Mouse (Mus musculus) mature B cell (primary cell): ENCODE data around the gene Adra2c.

Experiments used
- in situ Hi-C: fragments of 300-500 bp; cut with MboI; formaldehyde crosslinking; loops from 2 replicates; pipeline ENCODE4 v1.14.3; 2019

Adra2c gene

DNA sequence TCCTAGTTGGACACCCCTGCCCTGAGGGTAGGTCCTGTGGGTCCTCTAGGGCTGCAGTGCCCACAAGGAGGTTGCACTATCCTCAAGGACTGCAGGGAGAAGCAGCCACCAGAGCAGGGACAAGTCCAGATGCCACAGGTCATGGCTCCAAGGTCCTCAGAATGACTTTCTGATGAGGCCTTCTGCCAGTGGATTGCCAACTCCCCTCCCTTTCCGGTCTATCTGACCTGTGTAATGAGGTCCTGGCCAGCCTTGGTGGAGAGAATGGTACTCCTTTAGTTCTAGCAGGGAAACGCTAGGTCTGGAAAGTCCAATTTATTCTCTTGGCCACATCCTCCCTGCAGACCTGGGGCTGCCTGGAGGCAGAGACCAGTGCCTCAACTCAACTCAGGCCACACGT is at the start of gene Adra2c:
Gene Adra2c (plus strand): TSS at position 301 of the 400 bp plus-strand sequence.
- in situ Hi-C loops: no loop called here

DNA sequence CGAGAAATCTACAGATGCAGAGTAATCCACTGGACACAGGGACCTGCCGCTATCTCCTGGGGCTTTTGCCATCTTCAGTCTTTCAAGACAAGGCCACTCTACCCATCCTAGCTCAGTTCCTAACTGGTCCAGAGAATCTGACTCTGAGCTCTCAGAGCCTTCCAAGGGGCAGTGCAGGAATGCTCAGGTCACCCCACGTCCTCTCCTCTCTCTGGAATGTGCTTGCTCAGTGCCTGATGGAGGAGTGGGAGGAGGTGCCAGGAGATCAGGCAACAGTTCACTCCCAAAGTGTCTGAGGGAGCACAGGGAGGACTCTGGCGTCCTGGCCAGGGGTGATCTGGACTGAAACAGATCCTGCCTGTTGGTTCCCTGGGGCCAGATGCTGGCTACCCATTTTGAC is 45.0 kb upstream of the Adra2c start:
- in situ Hi-C loops: no loop called here

DNA sequence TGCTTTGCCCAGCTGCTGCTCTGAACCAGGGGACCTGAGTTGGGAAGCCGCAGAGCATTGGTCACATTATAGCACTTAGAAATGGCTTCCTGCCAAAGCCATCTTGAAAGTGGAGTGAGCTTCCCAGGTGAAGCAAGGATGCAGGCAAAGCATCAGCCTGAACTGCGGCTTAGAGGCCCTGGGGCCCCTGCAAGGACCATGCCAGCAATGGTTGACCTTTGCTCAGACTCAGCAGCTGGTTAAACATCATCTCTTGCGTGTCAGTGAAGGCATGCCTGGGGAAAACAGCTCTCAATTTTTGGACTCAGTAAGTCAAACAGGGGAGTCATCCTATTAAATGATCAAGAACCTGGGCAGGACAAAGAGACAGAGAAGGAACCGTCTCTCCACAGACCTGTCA is 40.4 kb upstream of the Adra2c start:
- in situ Hi-C loops: no loop called here

DNA sequence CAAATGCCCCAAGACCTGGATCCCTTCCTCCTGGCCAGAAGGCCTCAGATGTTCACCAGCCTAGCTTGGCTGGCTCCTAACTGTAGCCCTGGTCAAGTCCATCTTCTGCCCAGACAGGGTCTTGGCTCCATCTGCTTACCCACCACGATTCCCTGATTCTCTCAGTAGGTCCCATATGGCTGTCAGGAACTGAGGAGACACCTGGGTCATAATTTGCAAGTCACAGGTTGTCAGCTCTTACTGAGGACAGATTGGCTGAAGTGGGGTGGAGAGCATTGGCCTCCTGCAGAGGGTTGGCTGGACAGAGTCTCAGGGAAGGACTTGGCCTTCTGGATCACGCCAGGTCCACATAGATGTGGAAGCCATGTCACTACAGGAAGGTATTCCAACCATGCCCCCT is 39.5 kb upstream of the Adra2c start:
- in situ Hi-C loops: no loop called here

DNA sequence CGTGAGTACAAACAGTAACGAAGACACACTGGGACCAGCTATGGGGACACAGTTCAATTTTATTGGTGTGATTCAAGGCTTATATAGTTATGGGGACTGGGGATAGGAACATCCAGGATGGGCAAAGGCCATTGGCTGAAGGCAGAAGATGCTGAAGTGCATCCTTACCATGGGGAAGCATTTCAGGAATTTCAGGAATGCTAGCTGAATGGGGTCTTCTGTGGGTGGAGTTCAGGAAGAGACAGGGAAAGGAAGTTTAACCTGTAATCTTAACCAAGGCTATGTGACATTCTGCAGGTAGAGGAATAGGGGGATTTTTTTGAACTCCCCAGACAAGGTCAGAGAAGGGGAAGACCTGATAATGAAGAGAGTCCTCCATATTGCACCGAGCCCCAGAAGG is 36.6 kb upstream of the Adra2c start:
- in situ Hi-C loops: no loop called here

DNA sequence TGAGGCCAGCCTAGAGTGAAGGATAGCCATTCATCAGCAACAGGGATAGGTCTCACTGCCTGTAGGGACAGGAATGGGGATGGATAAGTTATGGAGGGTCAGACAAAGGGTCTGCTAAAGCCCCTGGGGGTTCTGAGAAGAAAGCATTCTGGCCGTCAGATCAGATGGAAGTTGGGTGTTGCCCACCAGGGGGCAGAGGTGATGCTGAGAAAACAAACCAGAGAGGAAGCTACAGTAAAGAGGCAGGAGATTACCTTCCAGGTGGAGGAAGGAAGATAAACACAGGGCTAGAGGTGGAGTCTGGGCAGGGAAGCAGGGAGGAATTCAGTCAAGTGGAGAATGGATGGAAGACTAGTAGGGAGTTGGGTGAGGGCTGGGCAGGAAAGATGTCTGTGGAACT is 33.9 kb upstream of the Adra2c start:
- in situ Hi-C loops: no loop called here

DNA sequence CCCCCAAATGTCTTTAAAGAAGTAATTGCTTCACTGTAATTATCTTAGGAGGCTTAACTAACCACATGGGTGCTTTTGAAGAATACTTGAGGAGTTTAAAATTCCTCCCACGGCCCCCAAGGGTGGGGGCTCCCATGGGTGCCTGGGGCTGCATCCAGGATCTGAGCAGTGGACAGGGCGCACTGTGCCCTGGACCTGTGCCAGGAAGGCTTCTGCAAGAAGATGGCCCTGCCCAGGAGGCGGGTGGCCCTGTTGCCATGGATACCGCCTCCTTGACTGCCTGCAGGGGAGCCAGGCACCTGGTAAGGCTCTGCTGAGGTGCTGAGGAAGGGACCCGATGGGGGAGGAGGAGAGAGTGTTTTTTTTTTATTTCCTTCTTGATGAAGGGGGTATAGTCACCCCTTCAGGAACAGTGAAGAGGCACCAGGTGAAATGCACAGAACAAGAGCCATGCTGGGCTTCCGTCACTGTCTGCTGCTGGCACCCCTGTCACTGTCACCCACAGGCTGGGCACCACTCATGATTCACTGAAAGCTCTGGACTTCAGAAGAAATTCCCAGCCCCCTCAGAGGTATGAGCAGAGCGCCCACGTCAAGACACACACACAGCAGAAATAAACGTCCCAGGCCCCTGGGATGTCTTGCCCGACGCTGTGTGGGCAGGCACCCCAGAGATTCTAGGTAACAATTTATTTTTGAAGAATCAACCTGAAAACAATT is 32.4 kb upstream of the Adra2c start:
- in situ Hi-C loops: no loop called here

DNA sequence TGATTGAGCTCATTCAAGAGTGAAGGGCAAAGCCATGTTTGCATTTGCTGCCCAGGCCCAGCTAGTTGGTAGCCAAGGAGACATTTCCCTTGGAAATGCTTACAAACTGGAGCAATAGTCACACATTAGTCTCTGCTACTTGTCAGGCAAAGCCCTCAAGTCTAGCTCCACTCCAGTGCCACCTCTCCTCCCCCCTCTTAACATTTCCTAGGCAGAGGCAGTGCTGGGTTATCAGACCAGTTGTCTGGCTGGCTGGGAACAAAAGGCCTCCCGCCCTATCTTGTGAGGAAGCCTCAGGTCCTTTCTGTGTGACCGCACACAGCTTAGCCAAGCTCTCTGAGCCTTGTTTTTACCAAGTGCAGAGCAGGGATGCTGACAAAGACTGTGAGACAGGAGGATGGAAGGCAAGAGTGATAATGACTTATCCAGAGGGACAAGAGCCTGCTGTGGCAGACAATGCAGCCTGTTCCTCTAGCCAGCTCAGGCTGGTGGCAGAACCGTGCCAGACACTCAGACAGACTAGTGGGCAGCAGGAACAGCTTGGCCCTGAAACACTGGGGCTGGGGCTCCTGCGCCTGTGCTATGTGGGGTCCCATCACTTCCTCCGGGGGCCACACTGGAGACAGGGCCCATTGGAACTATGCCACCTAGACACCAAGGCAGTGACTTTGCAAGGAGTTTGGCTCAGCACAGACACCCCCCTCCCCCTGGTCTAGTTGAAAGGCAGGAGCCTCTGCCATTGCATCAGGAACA is 23.0 kb upstream of the Adra2c start:
- in situ Hi-C loops: no loop called here

DNA sequence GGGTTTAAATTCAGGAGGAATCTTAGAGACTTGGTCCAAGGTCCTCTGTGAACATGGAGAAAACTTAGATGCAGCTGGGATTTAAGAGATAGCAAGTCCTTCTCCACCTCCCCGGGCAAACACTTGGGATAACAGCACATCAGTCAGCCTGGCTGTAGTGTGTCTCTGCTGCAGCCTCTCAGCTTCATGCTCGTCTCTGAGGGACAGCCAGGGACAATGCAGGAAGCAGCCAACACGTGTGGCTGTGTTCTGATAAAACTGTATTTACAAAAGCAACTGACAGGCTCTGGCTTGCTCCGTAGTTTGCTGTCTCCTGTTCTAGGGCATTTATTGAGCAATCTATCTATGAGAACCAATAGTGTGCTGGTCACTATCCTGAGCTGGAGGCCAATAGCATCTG is 14.4 kb upstream of the Adra2c start:
- in situ Hi-C loops: no loop called here

DNA sequence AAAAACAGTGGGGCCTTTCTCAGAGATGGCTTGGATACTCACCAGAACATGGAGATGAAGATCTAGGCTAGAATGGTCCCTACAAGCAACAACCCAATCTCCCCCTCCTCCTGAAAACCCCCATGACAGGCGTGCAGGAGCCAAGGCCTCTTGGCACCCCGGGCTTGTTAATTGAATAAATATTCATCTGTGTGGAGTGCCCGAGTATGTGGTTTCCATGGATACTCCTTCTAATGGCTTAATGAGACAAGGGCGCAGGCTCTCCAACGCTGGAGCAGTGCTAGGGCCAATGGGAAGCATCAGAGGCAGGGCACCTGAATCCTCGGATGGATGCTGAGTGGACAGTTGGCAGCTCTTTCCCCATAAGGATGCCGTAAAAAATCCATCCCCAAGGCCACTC is 10.6 kb upstream of the Adra2c start:
- in situ Hi-C loops: no loop called here

DNA sequence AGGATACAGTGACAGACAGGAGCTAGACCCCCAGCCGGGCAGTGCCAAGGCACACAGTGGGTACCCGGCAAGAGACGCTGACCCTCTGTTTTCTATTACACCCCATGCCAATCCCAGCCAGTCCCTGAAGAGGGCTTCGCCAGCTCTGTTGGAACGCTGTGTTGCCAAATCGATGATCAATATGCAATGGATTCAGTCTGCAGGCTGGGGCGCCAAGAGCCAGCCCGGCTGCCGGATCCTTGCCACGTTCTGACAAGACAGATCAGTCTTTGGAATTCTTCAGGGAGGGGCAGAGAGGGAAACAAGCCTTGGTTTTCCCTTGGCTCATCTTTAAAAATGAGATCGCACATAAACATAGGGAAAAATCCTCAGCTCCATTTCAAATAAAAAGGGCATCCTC is 2.8 kb upstream of the Adra2c start:
- in situ Hi-C loops: no loop called here

DNA sequence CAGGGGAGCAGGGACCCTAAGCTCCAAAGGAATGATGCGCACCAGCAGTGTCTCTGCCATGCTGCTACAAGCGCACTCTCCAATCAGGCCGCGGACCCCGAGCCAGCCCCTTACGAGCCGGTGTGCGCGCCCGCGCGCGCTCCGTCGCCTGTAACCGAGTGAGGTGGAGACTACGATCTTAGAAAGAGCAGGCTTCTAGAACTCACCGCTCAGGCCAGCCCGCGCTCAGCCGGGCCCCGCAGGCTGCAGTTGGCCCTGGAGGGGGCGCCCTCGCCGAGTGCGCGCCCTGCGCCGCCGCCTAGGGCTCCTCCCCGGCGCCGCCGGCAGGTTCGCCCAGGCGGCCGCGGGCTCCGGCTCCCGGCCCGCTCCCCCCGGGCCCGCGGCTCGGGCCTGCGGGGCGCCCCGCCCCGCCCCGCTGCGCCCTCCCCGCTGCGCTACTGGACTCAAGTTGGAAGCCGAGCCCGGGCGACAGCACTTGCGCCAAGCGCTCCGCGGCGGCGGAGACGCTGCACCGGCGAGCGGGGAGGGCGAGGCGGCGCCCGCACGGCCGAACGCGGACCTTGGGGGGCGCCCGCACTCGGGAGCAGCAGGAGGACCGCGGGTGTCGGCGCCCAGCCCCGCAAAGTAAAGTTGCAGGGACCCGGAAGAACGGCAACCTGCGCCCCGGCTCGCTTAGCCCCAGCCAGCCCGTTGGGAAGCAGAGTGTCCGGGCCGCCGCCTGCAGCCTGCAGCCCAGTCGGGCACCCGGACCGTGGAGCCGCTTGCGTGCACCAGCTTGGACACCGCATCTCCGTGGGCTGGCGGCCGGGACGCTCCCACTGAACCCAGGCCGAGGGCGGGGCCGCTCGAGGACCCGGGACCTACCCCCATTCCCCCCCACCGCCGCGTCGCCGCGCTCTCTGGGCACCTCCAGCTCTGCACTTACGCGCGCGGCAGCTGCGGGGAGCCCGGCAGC is 899 bp downstream of the Adra2c start:
- in situ Hi-C loops: no loop called here

DNA sequence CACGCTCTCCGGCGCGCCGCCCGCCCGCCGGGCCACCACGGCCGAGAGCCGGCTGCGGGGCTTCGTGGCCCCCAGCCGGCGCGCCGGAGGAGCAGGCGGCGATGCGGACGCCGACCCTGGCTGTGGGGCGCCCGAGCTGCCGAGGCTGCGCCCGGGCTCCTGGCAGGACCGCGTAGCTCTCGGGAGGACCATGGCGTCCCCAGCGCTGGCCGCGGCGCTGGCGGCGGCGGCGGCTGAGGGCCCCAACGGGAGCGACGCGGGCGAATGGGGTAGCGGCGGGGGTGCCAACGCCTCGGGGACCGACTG is 1.5 kb downstream of the Adra2c start:
- in situ Hi-C loops: no loop called here

DNA sequence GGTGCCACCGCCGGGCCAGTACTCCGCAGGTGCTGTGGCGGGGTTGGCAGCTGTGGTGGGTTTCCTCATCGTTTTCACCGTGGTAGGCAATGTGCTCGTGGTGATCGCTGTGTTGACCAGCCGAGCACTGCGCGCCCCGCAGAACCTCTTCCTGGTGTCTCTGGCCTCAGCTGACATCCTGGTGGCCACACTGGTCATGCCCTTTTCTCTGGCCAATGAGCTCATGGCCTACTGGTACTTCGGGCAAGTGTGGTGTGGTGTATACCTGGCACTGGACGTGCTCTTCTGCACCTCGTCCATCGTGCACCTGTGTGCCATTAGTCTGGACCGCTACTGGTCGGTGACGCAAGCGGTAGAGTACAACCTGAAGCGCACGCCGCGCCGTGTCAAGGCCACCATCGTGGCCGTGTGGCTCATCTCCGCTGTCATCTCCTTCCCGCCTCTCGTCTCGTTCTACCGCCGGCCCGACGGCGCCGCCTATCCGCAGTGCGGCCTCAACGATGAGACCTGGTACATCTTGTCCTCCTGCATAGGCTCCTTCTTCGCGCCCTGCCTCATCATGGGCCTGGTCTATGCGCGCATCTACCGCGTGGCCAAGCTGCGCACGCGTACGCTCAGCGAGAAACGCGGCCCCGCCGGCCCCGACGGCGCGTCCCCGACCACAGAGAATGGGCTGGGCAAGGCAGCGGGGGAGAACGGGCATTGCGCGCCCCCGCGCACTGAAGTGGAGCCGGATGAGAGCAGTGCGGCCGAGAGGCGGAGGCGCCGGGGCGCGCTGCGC is 2.1 kb downstream of the Adra2c start:
- in situ Hi-C loops: no loop called here

DNA sequence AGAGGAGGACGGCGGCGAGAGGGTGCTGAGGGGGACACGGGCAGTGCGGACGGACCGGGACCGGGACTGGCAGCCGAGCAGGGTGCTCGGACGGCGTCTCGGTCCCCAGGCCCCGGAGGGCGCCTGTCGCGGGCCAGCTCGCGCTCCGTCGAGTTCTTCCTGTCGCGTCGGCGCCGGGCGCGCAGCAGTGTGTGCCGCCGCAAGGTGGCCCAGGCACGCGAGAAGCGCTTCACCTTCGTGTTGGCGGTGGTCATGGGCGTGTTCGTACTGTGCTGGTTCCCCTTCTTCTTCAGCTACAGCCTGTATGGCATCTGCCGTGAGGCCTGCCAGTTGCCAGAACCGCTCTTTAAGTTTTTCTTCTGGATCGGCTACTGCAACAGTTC is 2.7 kb downstream of the Adra2c start:
- in situ Hi-C loops: no loop called here

DNA sequence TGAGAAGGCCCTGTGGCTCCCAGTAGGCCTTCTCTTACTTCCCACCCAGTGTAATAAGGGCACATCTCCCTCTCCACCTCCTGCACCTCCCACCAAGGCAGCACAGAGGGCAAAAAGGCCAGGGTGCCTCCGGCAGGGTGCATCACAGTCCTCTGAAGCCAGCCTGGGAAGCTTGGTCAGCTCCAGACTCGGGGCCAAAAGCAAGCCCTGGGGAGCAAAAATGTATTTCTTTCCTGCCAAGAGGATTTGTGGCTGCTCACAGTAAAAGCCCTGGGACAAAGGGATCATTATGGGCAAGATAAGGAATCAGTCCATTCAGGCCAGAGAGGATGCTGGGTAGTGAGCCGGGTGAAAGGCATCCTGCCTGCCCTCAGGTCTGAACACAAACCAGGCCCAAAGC is 7.2 kb downstream of the Adra2c start:
- in situ Hi-C loops: no loop called here

DNA sequence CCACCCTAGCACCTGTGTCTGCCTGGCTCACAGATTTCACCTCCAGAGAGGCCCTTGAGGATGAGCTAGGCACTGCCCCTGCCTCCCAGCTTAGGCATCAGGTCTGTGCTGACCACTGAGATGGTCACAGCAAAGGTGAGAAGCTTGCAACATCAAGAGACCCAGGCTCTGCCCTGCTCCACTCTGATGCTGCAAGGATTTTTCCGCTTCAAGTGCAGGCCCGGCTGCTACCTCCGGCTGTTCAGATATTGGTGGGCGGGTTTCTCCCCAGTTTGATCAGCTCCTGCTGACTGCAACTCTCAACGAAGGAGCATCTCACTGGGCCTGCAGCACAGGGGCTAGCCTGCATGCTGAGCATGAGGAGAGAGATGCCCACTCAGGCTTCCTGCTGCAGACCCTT is 8.1 kb downstream of the Adra2c start:
- in situ Hi-C loops: no loop called here

DNA sequence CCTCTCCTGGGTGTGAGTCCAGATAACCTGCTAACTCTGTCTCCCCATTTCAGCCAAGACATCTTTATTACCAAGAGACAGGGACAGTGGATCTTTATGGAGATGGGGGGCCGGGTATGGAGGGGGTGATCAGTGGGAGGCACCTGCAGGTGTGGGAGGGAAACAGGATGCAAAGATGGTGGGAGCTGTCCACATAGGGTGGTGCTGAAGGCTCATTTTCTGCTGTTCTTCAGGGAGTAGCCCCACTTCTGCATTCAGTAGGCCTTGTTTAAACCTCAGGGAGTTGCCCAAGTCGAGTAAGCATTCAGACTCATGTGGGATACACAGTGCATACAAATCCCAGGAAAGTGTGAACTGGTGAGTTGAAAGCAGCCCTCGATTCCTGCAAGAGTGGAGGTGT is 21.5 kb downstream of the Adra2c start:
- in situ Hi-C loops: no loop called here

DNA sequence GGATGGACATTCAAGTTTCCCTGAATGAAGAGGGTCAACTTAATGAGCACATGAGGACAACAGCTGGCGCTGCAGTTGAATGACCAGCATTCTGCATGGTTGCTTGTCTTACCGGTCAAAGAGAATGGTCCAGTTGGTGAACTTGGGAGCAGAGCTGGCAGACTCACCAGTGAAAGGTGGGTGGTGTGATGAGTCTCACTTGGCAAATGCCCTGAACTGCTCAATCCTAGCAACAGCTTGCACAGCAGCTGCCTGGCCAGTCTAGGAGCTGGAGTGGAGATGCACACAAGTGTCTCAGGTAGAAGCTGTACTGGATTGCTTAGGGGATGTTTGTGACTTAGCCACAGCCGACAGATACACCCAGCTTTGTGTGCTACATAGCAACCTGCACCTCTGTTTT is 26.1 kb downstream of the Adra2c start:
- in situ Hi-C loops: no loop called here

DNA sequence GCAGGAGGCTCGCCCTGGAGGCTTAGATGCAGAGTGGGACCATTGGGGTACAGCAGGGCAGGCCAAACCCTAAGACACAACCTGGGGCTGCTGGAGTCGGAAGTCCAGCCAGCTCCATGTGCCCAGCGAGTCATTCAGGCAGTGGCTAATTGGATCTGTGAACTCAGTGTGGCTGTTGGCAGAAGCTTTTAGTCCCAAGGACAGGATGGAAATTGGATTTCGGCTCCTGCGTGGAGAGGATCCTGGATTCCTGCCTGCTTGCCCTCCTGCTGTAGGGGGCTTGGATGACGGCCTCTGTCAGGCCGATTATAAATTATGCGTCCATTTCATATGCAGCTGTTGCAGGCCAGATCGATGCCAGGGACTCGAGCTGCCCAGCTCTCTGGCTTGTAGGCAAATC is 27.2 kb downstream of the Adra2c start:
- in situ Hi-C loops: no loop called here

DNA sequence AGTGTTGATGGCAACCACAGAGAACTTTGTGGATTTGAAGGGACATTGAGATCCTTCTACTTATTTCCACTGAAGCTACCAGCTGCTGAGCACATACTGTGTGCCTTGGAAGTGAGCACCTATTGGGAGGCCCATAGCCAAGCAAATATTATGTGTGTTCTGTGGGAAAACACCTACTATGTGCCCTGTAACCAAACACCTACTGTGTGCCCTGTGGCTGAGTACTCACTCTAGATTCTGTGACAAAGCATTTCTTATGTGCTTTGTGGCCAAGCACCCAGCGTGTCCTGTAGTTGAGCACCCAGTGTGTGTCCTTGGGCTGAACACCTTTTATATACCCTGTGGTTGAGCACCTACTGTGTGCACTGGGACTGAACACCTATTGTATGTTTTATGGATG is 28.6 kb downstream of the Adra2c start:
- in situ Hi-C loops: no loop called here

DNA sequence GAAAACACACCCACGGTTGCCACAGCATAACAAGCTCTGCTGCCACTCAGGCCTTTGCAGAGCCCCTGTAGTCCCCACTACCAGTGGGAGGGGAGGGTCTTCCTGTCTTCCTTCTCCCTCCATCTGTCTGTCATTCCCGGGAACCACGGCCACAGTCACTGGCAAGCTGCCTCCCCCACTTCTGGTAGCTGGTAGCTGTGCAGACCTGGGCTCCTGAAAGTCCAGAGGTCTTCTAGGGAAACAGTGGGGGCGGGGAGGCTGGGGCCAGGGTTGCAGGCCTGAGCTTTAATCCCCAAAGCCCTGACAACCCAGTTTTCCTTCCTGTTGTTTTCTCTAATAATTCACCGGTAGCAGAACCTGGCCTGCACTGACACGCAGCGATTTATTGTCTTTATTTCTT is 31.7 kb downstream of the Adra2c start:
- in situ Hi-C loops: no loop called here
